Mouse (Mus musculus) small intestine, adult 2 months (tissue): Measurements from ENCODE around the gene Mettl7b. TPM values are rescaled to one million over a fixed set of nuclear protein-coding genes. Genes with fewer than 3 reads are reported as not detected.

Experiments
- H3K27ac ChIP-seq: fragments of 200-500 bp; 2 replicates; pipeline ENCODE4 v1.5.1; 2012; ENCODE audit warnings: low read depth, low read length, control low read depth, inconsistent platforms; ENCODE audit not compliant: insufficient read depth
- H3K27me3 ChIP-seq: fragments of 200-500 bp; 2 replicates; pipeline ENCODE4 v1.6.1; 2012; ENCODE audit warnings: mild to moderate bottlenecking, moderate library complexity, low read length, inconsistent platforms; ENCODE audit not compliant: control insufficient read depth, insufficient read depth
- H3K36me3 ChIP-seq: fragments of 200-500 bp; 2 replicates; pipeline ENCODE4 v1.6.1; 2012; ENCODE audit warnings: mild to moderate bottlenecking, low read length, control low read depth, inconsistent platforms; ENCODE audit not compliant: control insufficient read depth, insufficient read depth
- H3K4me1 ChIP-seq: fragments of 200-500 bp; 2 replicates; pipeline ENCODE4 v1.6.1; 2012; ENCODE audit warnings: low read length, inconsistent platforms, mixed read lengths; ENCODE audit not compliant: control insufficient read depth, insufficient read depth, insufficient read length
- H3K4me3 ChIP-seq: fragments of 200-500 bp; 2 replicates; pipeline ENCODE4 v1.5.1; 2012; ENCODE audit warnings: low read depth, mild to moderate bottlenecking, control low read depth, inconsistent platforms, low read length, moderate library complexity
- CTCF ChIP-seq: fragments of 200-500 bp; IDR thresholded peaks from 2 replicates; pipeline ENCODE4 v1.5.1; 2012; ENCODE audit warnings: low read depth, mild to moderate bottlenecking, control low read depth, inconsistent platforms, low read length, moderate library complexity, mixed read lengths; ENCODE audit not compliant: insufficient replicate concordance, insufficient read length; ENCODE audit errors: extremely low read depth
- POLR2A ChIP-seq: fragments of 200-500 bp; IDR thresholded peaks from 2 replicates; pipeline ENCODE4 v1.6.1; 2012; ENCODE audit warnings: low read depth, mild to moderate bottlenecking, control low read depth, inconsistent platforms, low read length, moderate library complexity
- WGBS: fragments of 180-500 bp; shearing (Covaris S2); methylation state at CpG from one replicate; pipeline ENCODE4 v1.1.7; 2018; 5-methylcytosine and 5-hydroxymethylcytosine counted together
- polyA plus RNA-seq: library from polyadenylated mRNA; depleted of rRNA; stranded (reverse); fragments of >200 nt; gene quantifications from 2 replicates; pipeline ENCODE4 v1.2.3, GENCODE M21; 2012

The Mettl7b gene
- polyA plus RNA-seq, 1 experiment = 32.2 TPM

GRCm38 (mm10) chr10:128938974-128939373 lies 21.8 kb downstream of the Mettl7b start:
- no peaks in the 10 kb centered on the region for H3K36me3 ChIP-seq
- H3K27me3 ChIP-seq = peaks cover 3% of the 10 kb centered on the region
- WGBS = 21% methylated on average over 5 of the region's 5 CpGs
- peak; percentile 26; the same call in 1 of the 2 replicates for TF ChIP-seq POLR2A
- no peak for TF ChIP-seq CTCF
- peaks cover 7% of the 10 kb centered on the region; the same call in 1 of the 2 replicates for H3K4me1 ChIP-seq
- H3K4me3 ChIP-seq = peak overlapping the region; percentile 29; the same call in 1 of the 2 replicates
- H3K27ac ChIP-seq = peak overlapping the region; percentile 52

GRCm38 (mm10) chr10:128938457-128938856 lies 22.3 kb downstream of the Mettl7b start:
- Histone ChIP-seq H3K4me3 (no peak overlapping the region), H3K27me3 (peaks cover 8% of the 10 kb centered on the region), H3K4me1 (peaks cover 10% of the 10 kb centered on the region; the same call in 1 of the 2 replicates), H3K36me3 (no peaks in the 10 kb centered on the region), H3K27ac (peak overlapping the region; percentile 52; the same call in 1 of the 2 replicates)
- 38% methylated on average over 9 of the region's 9 CpGs for WGBS
- TF ChIP-seq POLR2A (no peak), CTCF (no peak)

- H3K4me3 ChIP-seq = no peak overlapping the region
- H3K27me3 ChIP-seq = peaks cover 12% of the 10 kb centered on the region
- H3K4me1 ChIP-seq = peaks cover 10% of the 10 kb centered on the region; the same call in 1 of the 2 replicates
- no peaks in the 10 kb centered on the region for H3K36me3 ChIP-seq
- WGBS = 83% methylated on average over 12 of the region's 12 CpGs
- H3K27ac ChIP-seq = no peak overlapping the region
- TF ChIP-seq POLR2A = no peak
- no peak for TF ChIP-seq CTCF
Observed at GRCm38 (mm10) chr10:128937756-128938390, 22.9 kb downstream of the Mettl7b start.

GRCm38 (mm10) chr10:128935826-128936440 lies 24.9 kb downstream of the Mettl7b start:
- H3K36me3 ChIP-seq = no peaks in the 10 kb centered on the region
- H3K27ac ChIP-seq = no peak overlapping the region
- H3K27me3 ChIP-seq = peaks cover 15% of the 10 kb centered on the region
- TF ChIP-seq CTCF = no peak
- TF ChIP-seq POLR2A = no peak
- 84% methylated on average over 8 of the region's 8 CpGs for WGBS
- H3K4me1 ChIP-seq = peaks cover 10% of the 10 kb centered on the region; the same call in 1 of the 2 replicates
- H3K4me3 ChIP-seq = 0 out of 2 replicates have a peak overlapping the region, but pooled peaks have one; percentile 4

GRCm38 (mm10) chr10:128934997-128935787 lies 25.6 kb downstream of the Mettl7b start:
- TF ChIP-seq POLR2A (no peak), CTCF (no peak)
- H3K27ac ChIP-seq = no peak overlapping the region
- no peak overlapping the region for H3K4me3 ChIP-seq
- H3K36me3 ChIP-seq = no peaks in the 10 kb centered on the region
- H3K4me1 ChIP-seq = peaks cover 10% of the 10 kb centered on the region; the same call in 1 of the 2 replicates
- 86% methylated on average over 7 of the region's 7 CpGs for WGBS
- peaks cover 15% of the 10 kb centered on the region for H3K27me3 ChIP-seq

GRCm38 (mm10) chr10:128933976-128934721 lies 26.6 kb downstream of the Mettl7b start:
- TF ChIP-seq CTCF (no peak), POLR2A (no peak)
- peaks cover 9% of the 10 kb centered on the region; the same call in 1 of the 2 replicates for H3K4me1 ChIP-seq
- H3K27me3 ChIP-seq = peaks cover 15% of the 10 kb centered on the region
- 5% methylated on average over 21 of the region's 21 CpGs for WGBS
- no peak overlapping the region for H3K27ac ChIP-seq
- no peaks in the 10 kb centered on the region for H3K36me3 ChIP-seq
- peak overlapping the region; percentile 56 for H3K4me3 ChIP-seq

GRCm38 (mm10) chr10:128933574-128933973 lies 27.2 kb downstream of the Mettl7b start, which contains the start of gene Itga7:
Gene Itga7 (plus strand): TSS chr10:128933818.
- Histone ChIP-seq H3K36me3 (no peaks in the 10 kb centered on the region), H3K27ac (no peak within 1 kb of the TSS), H3K4me3 (peak within 1 kb of the TSS; percentile 56), H3K4me1 (peaks cover 8% of the 10 kb centered on the region; the same call in 1 of the 2 replicates), H3K27me3 (peaks cover 15% of the 10 kb centered on the region)
- 1% methylated on average over 26 of the region's 26 CpGs for WGBS
- TF ChIP-seq POLR2A = no peak
- TF ChIP-seq CTCF = no peak
